Mouse (Mus musculus) heart, postnatal 36 days (tissue): ENCODE measurements at regions not wholly inside any gene's neighbourhood (a gene's known extent, or its start where the extent isn't known, plus 50 kb on each side); places are given as distances from the start of the nearest gene placed in this dataset.

Experiments
- DNase-seq, 2 experiments: peaks; one replicate each; pipeline ENCODE4 v3.0.0; 2021 to 2022
- intact Hi-C: fragments of 180-260 bp; cut with DNase I; formaldehyde crosslinking; loops from one replicate; pipeline ENCODE4 v1.15.1; 2025

- DNase-seq, result no peak
- intact Hi-C loops, result loop anchor here (10.0 kb wide), 1 partner anchor 480 kb away; no protein-coding TSS in a partner anchor
Observed at GRCm38 (mm10) chr13:86274926-86275622, 228.4 kb upstream of the Cox7c start.

DNA sequence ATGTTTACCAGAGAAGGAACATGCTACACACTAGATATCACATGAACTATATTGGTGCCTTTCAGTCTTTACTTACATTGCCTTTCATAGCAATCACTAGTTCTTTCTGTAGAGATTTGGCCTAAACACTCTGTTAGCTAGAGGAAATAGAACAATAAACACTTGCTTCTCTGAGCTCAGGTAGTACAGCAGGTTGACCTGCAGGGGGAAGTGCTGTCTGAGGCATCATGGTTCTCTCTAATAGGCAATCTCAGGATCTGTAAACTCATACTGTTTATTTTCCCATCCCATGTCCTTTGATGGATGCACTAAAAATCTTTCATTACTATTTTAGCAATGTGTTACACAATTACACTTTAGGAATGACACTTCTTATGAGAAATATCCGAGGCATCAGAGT, 191.3 kb upstream of the Cox7c start:
- intact Hi-C loops, result no loop called here
- DNase-seq, result no peak

GRCm38 (mm10) chr13:86205641-86206040, 158.9 kb upstream of the Cox7c start:
- intact Hi-C loops, result no loop called here
- no peak for DNase-seq

- DNase-seq, result no peak
- intact Hi-C loops, result no loop called here
Observed at GRCm38 (mm10) chr13:86180496-86180895, 133.8 kb upstream of the Cox7c start.

GRCm38 (mm10) chr13:86147331-86147730, 100.6 kb upstream of the Cox7c start:
- intact Hi-C loops, result no loop called here
- no peak for DNase-seq

GRCm38 (mm10) chr13:86111372-86112094, 64.8 kb upstream of the Cox7c start:
- intact Hi-C loops, result no loop called here
- DNase-seq, result no peak

GRCm38 (mm10) chr13:86102212-86102611, 55.5 kb upstream of the Cox7c start:
- no peak for DNase-seq
- intact Hi-C loops, result no loop called here

- no peak for DNase-seq
Observed at GRCm38 (mm10) chr13:86097836-86098235, 51.1 kb upstream of the Cox7c start.

DNA sequence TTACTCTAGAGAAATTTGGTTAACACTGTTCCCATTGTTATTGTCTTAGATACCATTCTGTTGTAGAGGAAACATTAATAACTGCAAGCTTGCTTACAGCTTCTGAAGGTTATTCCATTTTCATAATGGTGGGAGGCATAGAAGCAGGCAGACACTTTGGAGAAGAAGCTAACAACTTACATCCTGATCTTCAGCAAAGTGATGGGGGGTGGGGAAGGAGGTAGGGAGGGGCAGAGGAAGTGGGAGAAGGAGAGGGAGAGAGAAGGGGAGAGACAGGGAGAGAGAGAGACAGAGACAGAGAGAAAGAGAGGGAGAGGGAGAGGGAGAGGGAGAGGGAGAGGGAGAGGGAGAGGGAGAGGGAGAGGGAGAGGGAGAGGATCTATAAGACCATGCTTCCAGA, 50.6 kb upstream of the Cox7c start:
- no peak for DNase-seq
- intact Hi-C loops, result no loop called here

More at GRCm38 (mm10) chr13:86097836-86098235, 51.1 kb upstream of the Cox7c start:
- intact Hi-C loops, result no loop called here
